Comparison of ENCODE assay signal across 10 mouse cellular contexts in genomic region chr11:115400630-115401391, GRCm38 (mm10). TPM values are rescaled to one million over a fixed set of nuclear protein-coding genes. Genes with fewer than 3 reads are reported as not detected.
DNase-seq lines count a peak whose midpoint lies in the region; ATAC-seq and TF ChIP-seq lines count a peak whose summit lies in the region.
"Had no signal": no experiment of that assay in that cellular context is flagged by ENCODE, and none has a peak within 500 bp of the region (broad histone marks: within the 10 kb centered on the region; RNA-seq: fewer than 3 reads in every experiment).

No protein-coding gene starts in this region.

- H3K4me3 ChIP-seq in embryonic facial prominence, embryonic 12.5 days: no peak overlapping the region
- H3K4me3 ChIP-seq in embryonic facial prominence, embryonic 10.5 days: no peak overlapping the region
- no peak overlapping the region for H3K4me3 ChIP-seq in forebrain, embryonic 16.5 days (replicated peaks; ENCODE audit: low read length)
- H3K4me3 ChIP-seq in midbrain, embryonic 10.5 days: peak overlapping the region; percentile 0; the same call in 1 of the 2 replicates
- H3K4me3 ChIP-seq in heart, embryonic 11.5 days (ENCODE audit: low read depth, low read length): no peak overlapping the region
- H3K4me3 ChIP-seq: heart, embryonic 13.5 days; lung, embryonic 15.5 days had no signal

- DNase-seq in embryonic facial prominence, embryonic 10.5 days (ENCODE audit: low spot score): no peak
- DNase-seq in brain, embryonic 14.5 days (ENCODE audit: low read depth): peak; percentile 77
- no peak for DNase-seq in midbrain, embryonic 10.5 days (ENCODE audit: low spot score)
- DNase-seq in urinary bladder, postnatal 36 days (ENCODE audit: low spot score in 2 of 2): no peak
- DNase-seq in urinary bladder, postnatal 25 days (ENCODE audit: low spot score): no peak

- no peaks in the 10 kb centered on the region for H3K27me3 ChIP-seq in embryonic facial prominence, embryonic 12.5 days
- no peaks in the 10 kb centered on the region for H3K27me3 ChIP-seq in embryonic facial prominence, embryonic 10.5 days (replicated peaks; ENCODE audit: low read depth, poor library complexity, severe bottlenecking)
- H3K27me3 ChIP-seq in forebrain, embryonic 16.5 days (replicated peaks; ENCODE audit: control insufficient read depth, insufficient read depth, low read length): no peaks in the 10 kb centered on the region
- no peaks in the 10 kb centered on the region for H3K27me3 ChIP-seq in midbrain, embryonic 10.5 days (ENCODE audit: low read depth, poor library complexity, severe bottlenecking)
- 0 out of 2 replicates have a peak, but pooled peaks cover 3% of the 10 kb centered on the region for H3K27me3 ChIP-seq in heart, embryonic 11.5 days (ENCODE audit: control insufficient read depth, insufficient read depth, low read length)
- H3K27me3 ChIP-seq: lung, embryonic 15.5 days had no signal

- no peak for TF ChIP-seq CTCF in brain, embryonic 14.5 days (IDR thresholded peaks at IDR 0.05; ENCODE audit: borderline replicate concordance, extremely low read depth, insufficient read depth, insufficient read length)

- TF ChIP-seq POLR2A in brain, embryonic 14.5 days (IDR thresholded peaks at IDR 0.05; ENCODE audit: borderline replicate concordance, extremely low read depth, insufficient read depth, insufficient read length, poor library complexity, severe bottlenecking): no peak

- no peak for ATAC-seq in embryonic facial prominence, embryonic 12.5 days (ENCODE audit: insufficient number of reproducible peaks, insufficient read depth, low FRiP score, low TSS enrichment)
- 0 out of 2 replicates have a peak, but pooled peaks have one; percentile 35 for ATAC-seq in forebrain, embryonic 16.5 days
- no peak for ATAC-seq in heart, embryonic 11.5 days (replicated peaks; ENCODE audit: insufficient number of reproducible peaks, low FRiP score, low TSS enrichment)

- H3K4me2 ChIP-seq in embryonic facial prominence, embryonic 12.5 days (replicated peaks): no peak overlapping the region
- H3K4me2 ChIP-seq in forebrain, embryonic 16.5 days (ENCODE audit: low read length): no peak overlapping the region
- no peak overlapping the region for H3K4me2 ChIP-seq in heart, embryonic 11.5 days
- H3K4me2 ChIP-seq: heart, embryonic 13.5 days; lung, embryonic 15.5 days had no signal

- no peaks in the 10 kb centered on the region for H3K9me3 ChIP-seq in embryonic facial prominence, embryonic 12.5 days
- no peaks in the 10 kb centered on the region for H3K9me3 ChIP-seq in embryonic facial prominence, embryonic 10.5 days
- no peaks in the 10 kb centered on the region for H3K9me3 ChIP-seq in forebrain, embryonic 16.5 days (ENCODE audit: control insufficient read depth, low read length)
- H3K9me3 ChIP-seq in midbrain, embryonic 10.5 days (replicated peaks): no peaks in the 10 kb centered on the region
- no peaks in the 10 kb centered on the region for H3K9me3 ChIP-seq in heart, embryonic 11.5 days (replicated peaks; ENCODE audit: control insufficient read depth, low read length)
- H3K9me3 ChIP-seq: heart, embryonic 13.5 days; lung, embryonic 15.5 days had no signal

- WGBS in embryonic facial prominence, embryonic 12.5 days: 46% methylated on average over 11 of the region's 11 CpGs
- 61% methylated on average over 11 of the region's 11 CpGs for WGBS in embryonic facial prominence, embryonic 10.5 days
- 44% methylated on average over 11 of the region's 11 CpGs for WGBS in forebrain, embryonic 16.5 days
- 59% methylated on average over 11 of the region's 11 CpGs for WGBS in midbrain, embryonic 10.5 days
- 58% methylated on average over 11 of the region's 11 CpGs for WGBS in heart, embryonic 11.5 days (ENCODE audit: insufficient replicate concordance)

- H3K27ac ChIP-seq in embryonic facial prominence, embryonic 12.5 days: peak overlapping the region; percentile 46; the same call in 1 of the 2 replicates
- H3K27ac ChIP-seq in embryonic facial prominence, embryonic 10.5 days (replicated peaks): no peak overlapping the region
- no peak overlapping the region; the same call in 1 of the 2 replicates for H3K27ac ChIP-seq in forebrain, embryonic 16.5 days (ENCODE audit: low read length)
- peak overlapping the region; percentile 30 for H3K27ac ChIP-seq in midbrain, embryonic 10.5 days (replicated peaks)
- H3K27ac ChIP-seq in heart, embryonic 11.5 days (ENCODE audit: low read depth, low read length): no peak overlapping the region
- H3K27ac ChIP-seq: heart, embryonic 13.5 days; lung, embryonic 15.5 days had no signal

- H3K36me3 ChIP-seq in embryonic facial prominence, embryonic 12.5 days: peaks cover 4% of the 10 kb centered on the region; the same call in 1 of the 2 replicates
- peaks cover 14% of the 10 kb centered on the region for H3K36me3 ChIP-seq in embryonic facial prominence, embryonic 10.5 days (replicated peaks)
- 0 out of 2 replicates have a peak, but pooled peaks cover under 1% of the 10 kb centered on the region for H3K36me3 ChIP-seq in forebrain, embryonic 16.5 days (ENCODE audit: control insufficient read depth, insufficient read depth)
- peaks cover 17% of the 10 kb centered on the region for H3K36me3 ChIP-seq in midbrain, embryonic 10.5 days
- no peaks in the 10 kb centered on the region; the same call in 1 of the 2 replicates for H3K36me3 ChIP-seq in heart, embryonic 11.5 days (ENCODE audit: control insufficient read depth, insufficient read depth, low read length)
- H3K36me3 ChIP-seq: lung, embryonic 15.5 days had no signal

- no peak overlapping the region for H3K9ac ChIP-seq in embryonic facial prominence, embryonic 12.5 days
- H3K9ac ChIP-seq in forebrain, embryonic 16.5 days (replicated peaks; ENCODE audit: low read depth, low read length): no peak overlapping the region
- H3K9ac ChIP-seq in heart, embryonic 11.5 days (ENCODE audit: low read depth, low read length): no peak overlapping the region
- H3K9ac ChIP-seq: heart, embryonic 13.5 days; lung, embryonic 15.5 days had no signal

- peaks cover 15% of the 10 kb centered on the region for H3K4me1 ChIP-seq in embryonic facial prominence, embryonic 12.5 days
- peaks cover 28% of the 10 kb centered on the region for H3K4me1 ChIP-seq in embryonic facial prominence, embryonic 10.5 days
- peaks cover 19% of the 10 kb centered on the region for H3K4me1 ChIP-seq in forebrain, embryonic 16.5 days (replicated peaks; ENCODE audit: control insufficient read depth, insufficient read depth, low read length)
- H3K4me1 ChIP-seq in midbrain, embryonic 10.5 days: peaks cover 32% of the 10 kb centered on the region
- H3K4me1 ChIP-seq in heart, embryonic 11.5 days (ENCODE audit: control insufficient read depth, insufficient read depth, low read length): peaks cover 10% of the 10 kb centered on the region; the same call in 1 of the 2 replicates

RNA-seq across cellular contexts. Expression of gene Mrpl58, which starts 2.7 kb away (rescaled TPM):
- polyA plus RNA-seq in embryonic facial prominence, embryonic 12.5 days (2016; fragmentation: Nextera tagmentation; extraction: Ambion mirVana): 170 and 181 TPM in 2 replicates
- 221 and 228 TPM in 2 replicates for polyA plus RNA-seq in embryonic facial prominence, embryonic 10.5 days (2016; fragmentation: Nextera tagmentation; extraction: Ambion mirVana)
- polyA plus RNA-seq in brain, embryonic 14.5 days (2012; rRNA removed): 115 and 126 TPM in 2 replicates
- 158 and 176 TPM in 2 replicates for polyA plus RNA-seq in forebrain, embryonic 16.5 days (2015; fragmentation: Nextera tagmentation; extraction: Ambion mirVana)
- polyA plus RNA-seq in midbrain, embryonic 10.5 days (2016; fragmentation: Nextera tagmentation; extraction: Ambion mirVana): 256 and 270 TPM in 2 replicates
- polyA plus RNA-seq in heart, embryonic 11.5 days (2014; fragmentation: Nextera tagmentation; extraction: Ambion mirVana): 163 and 177 TPM in 2 replicates

RNA-seq across cellular contexts. Expression of gene Atp5h, which starts 19.0 kb away (rescaled TPM):
- 867 and 893 TPM in 2 replicates for polyA plus RNA-seq in embryonic facial prominence, embryonic 12.5 days (2016; fragmentation: Nextera tagmentation; extraction: Ambion mirVana)
- 880 and 890 TPM in 2 replicates for polyA plus RNA-seq in embryonic facial prominence, embryonic 10.5 days (2016; fragmentation: Nextera tagmentation; extraction: Ambion mirVana)
- 399 and 402 TPM in 2 replicates for polyA plus RNA-seq in brain, embryonic 14.5 days (2012; rRNA removed)
- polyA plus RNA-seq in forebrain, embryonic 16.5 days (2015; fragmentation: Nextera tagmentation; extraction: Ambion mirVana): 641 and 688 TPM in 2 replicates
- polyA plus RNA-seq in midbrain, embryonic 10.5 days (2016; fragmentation: Nextera tagmentation; extraction: Ambion mirVana): 926 and 929 TPM in 2 replicates
- polyA plus RNA-seq in heart, embryonic 11.5 days (2014; fragmentation: Nextera tagmentation; extraction: Ambion mirVana): 1,505 and 1,518 TPM in 2 replicates

RNA-seq across cellular contexts. Expression of gene Cdr2l, which starts 19.1 kb away (rescaled TPM):
- 19.7 and 20.6 TPM in 2 replicates for polyA plus RNA-seq in embryonic facial prominence, embryonic 12.5 days (2016; fragmentation: Nextera tagmentation; extraction: Ambion mirVana)
- polyA plus RNA-seq in embryonic facial prominence, embryonic 10.5 days (2016; fragmentation: Nextera tagmentation; extraction: Ambion mirVana): 15.6 and 16.4 TPM in 2 replicates
- polyA plus RNA-seq in brain, embryonic 14.5 days (2012; rRNA removed): 39.1 and 50.8 TPM in 2 replicates
- 16.8 and 18.3 TPM in 2 replicates for polyA plus RNA-seq in forebrain, embryonic 16.5 days (2015; fragmentation: Nextera tagmentation; extraction: Ambion mirVana)
- 16.1 and 19.7 TPM in 2 replicates for polyA plus RNA-seq in midbrain, embryonic 10.5 days (2016; fragmentation: Nextera tagmentation; extraction: Ambion mirVana)
- 6.2 and 7.8 TPM in 2 replicates for polyA plus RNA-seq in heart, embryonic 11.5 days (2014; fragmentation: Nextera tagmentation; extraction: Ambion mirVana)

RNA-seq across cellular contexts. Expression of gene Kctd2, which starts 19.1 kb away (rescaled TPM):
- 24.5 and 26.1 TPM in 2 replicates for polyA plus RNA-seq in embryonic facial prominence, embryonic 12.5 days (2016; fragmentation: Nextera tagmentation; extraction: Ambion mirVana)
- 14.8 and 17.3 TPM in 2 replicates for polyA plus RNA-seq in embryonic facial prominence, embryonic 10.5 days (2016; fragmentation: Nextera tagmentation; extraction: Ambion mirVana)
- polyA plus RNA-seq in brain, embryonic 14.5 days (2012; rRNA removed): 45.9 and 46.8 TPM in 2 replicates
- polyA plus RNA-seq in forebrain, embryonic 16.5 days (2015; fragmentation: Nextera tagmentation; extraction: Ambion mirVana): 18.9 and 20.2 TPM in 2 replicates
- polyA plus RNA-seq in midbrain, embryonic 10.5 days (2016; fragmentation: Nextera tagmentation; extraction: Ambion mirVana): 9.9 and 18.8 TPM in 2 replicates
- 12.0 and 12.7 TPM in 2 replicates for polyA plus RNA-seq in heart, embryonic 11.5 days (2014; fragmentation: Nextera tagmentation; extraction: Ambion mirVana)

RNA-seq across cellular contexts. Expression of gene Hid1, which starts 33.3 kb away (rescaled TPM):
- polyA plus RNA-seq in embryonic facial prominence, embryonic 12.5 days (2016; fragmentation: Nextera tagmentation; extraction: Ambion mirVana): 7.7 and 7.9 TPM in 2 replicates
- polyA plus RNA-seq in embryonic facial prominence, embryonic 10.5 days (2016; fragmentation: Nextera tagmentation; extraction: Ambion mirVana): 8.6 and 9.6 TPM in 2 replicates
- 61.7 and 64.8 TPM in 2 replicates for polyA plus RNA-seq in brain, embryonic 14.5 days (2012; rRNA removed)
- 46.6 and 58.2 TPM in 2 replicates for polyA plus RNA-seq in forebrain, embryonic 16.5 days (2015; fragmentation: Nextera tagmentation; extraction: Ambion mirVana)
- 12.1 and 18.1 TPM in 2 replicates for polyA plus RNA-seq in midbrain, embryonic 10.5 days (2016; fragmentation: Nextera tagmentation; extraction: Ambion mirVana)
- 6.2 and 7.8 TPM in 2 replicates for polyA plus RNA-seq in heart, embryonic 11.5 days (2014; fragmentation: Nextera tagmentation; extraction: Ambion mirVana)

Comparison
In these comparisons a context has a peak if more than half of its experiments do, and no peak if none do; other contexts are left out.
1. H3K27ac ChIP-seq: peak in embryonic facial prominence, embryonic 12.5 days (single experiment) and midbrain, embryonic 10.5 days (single experiment); none in embryonic facial prominence, embryonic 10.5 days (single experiment), forebrain, embryonic 16.5 days (single experiment) and heart, embryonic 11.5 days (single experiment).